Mouse (Mus musculus) heart, adult 2 months (tissue): ENCODE data around the gene Rgs9.

Experiments used
- CTCF ChIP-seq: fragments of 200-600 bp; IDR thresholded peaks from 2 replicates; pipeline ENCODE4 v1.8.1; 2022; ENCODE audit warnings: antibody characterized with exemption, mild to moderate bottlenecking, moderate library complexity
- EP300 ChIP-seq: fragments of 200-500 bp; IDR thresholded peaks from 2 replicates; pipeline ENCODE4 v1.6.1; 2011; ENCODE audit warnings: low read depth, low read length, control low read depth; ENCODE audit not compliant: insufficient read depth
- POLR2A ChIP-seq: fragments of 200-500 bp; IDR thresholded peaks from 2 replicates; pipeline ENCODE4 v1.6.1; 2011; ENCODE audit warnings: mild to moderate bottlenecking, low read depth, low read length, control low read depth; ENCODE audit not compliant: insufficient read depth

DNA sequence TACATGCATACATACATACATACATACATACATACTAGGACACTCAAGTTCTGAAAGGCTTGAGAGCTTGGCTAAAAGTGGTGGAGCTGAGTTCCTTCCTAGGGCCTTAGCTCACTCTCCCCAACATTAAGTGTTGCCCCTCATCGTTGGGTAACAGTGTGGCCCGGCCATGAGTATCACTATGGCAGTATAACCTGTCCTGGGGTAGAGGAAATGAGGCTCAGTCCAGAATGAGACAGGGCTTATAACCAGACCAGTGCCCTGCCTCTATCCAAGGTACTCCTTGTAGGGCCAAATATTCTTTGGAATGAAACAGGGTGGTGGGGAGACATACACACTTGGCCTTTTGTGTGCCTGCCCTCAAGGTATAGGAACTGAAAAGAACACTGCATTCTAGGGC lies 40.1 kb downstream of the Rgs9 start:
- TF ChIP-seq CTCF (peak; percentile 51), POLR2A (no peak), EP300 (no peak)
